Mouse (Mus musculus) hindbrain, embryonic 12.5 days (tissue): ENCODE measurements around the gene Frat1. TPM values are rescaled to one million over a fixed set of nuclear protein-coding genes. Genes with fewer than 3 reads are reported as not detected.
"Not testable (repeated sequence)": the region's sequence is repeated elsewhere in the genome, so short reads cannot be mapped to it uniquely, and the experiment has no call there.

Source experiments
- ATAC-seq: fragments of 200-750 bp; cut with Nextera tagmentation; 2 replicates; pipeline ENCODE4 v1.8.0; 2017; ENCODE audit warnings: moderate TSS enrichment; ENCODE audit not compliant: low FRiP score
- H3K27ac ChIP-seq: fragments of 300-500 bp; sonication (generic); 2 replicates; pipeline ENCODE4 v1.5.1; 2016; ENCODE audit warnings: mild to moderate bottlenecking
- H3K27me3 ChIP-seq: fragments of 300-500 bp; sonication (generic); 2 replicates; pipeline ENCODE4 v1.6.1; 2016; ENCODE audit warnings: mild to moderate bottlenecking
- H3K36me3 ChIP-seq: fragments of 300-500 bp; sonication (generic); 2 replicates; pipeline ENCODE4 v1.6.1; 2016; ENCODE audit warnings: mild to moderate bottlenecking
- H3K4me1 ChIP-seq: fragments of 300-500 bp; sonication (generic); 2 replicates; pipeline ENCODE4 v1.6.1; 2016
- H3K4me2 ChIP-seq: fragments of 300-500 bp; sonication (generic); replicated peaks from 2 replicates; pipeline ENCODE4 v1.6.1; 2016; ENCODE audit warnings: mild to moderate bottlenecking
- H3K4me3 ChIP-seq: fragments of 300-500 bp; sonication (generic); 2 replicates; pipeline ENCODE4 v1.5.1; 2016; ENCODE audit warnings: mild to moderate bottlenecking
- H3K9ac ChIP-seq: fragments of 300-500 bp; sonication (generic); 2 replicates; pipeline ENCODE4 v1.6.1; 2016; ENCODE audit warnings: mild to moderate bottlenecking, moderate library complexity
- H3K9me3 ChIP-seq: fragments of 300-500 bp; sonication (generic); replicated peaks from 2 replicates; pipeline ENCODE4 v1.6.1; 2016; ENCODE audit warnings: mild to moderate bottlenecking
- WGBS: fragments of 180-500 bp; shearing (Covaris S2); methylation state at CpG from one replicate; pipeline ENCODE4 v1.1.7; 2016; 5-methylcytosine and 5-hydroxymethylcytosine counted together
- polyA plus RNA-seq: library from polyadenylated mRNA; unstranded; fragments of >200 nt; fragmentation: Nextera tagmentation; extraction: Ambion mirVana; gene quantifications from 2 replicates; pipeline ENCODE4 v1.2.1, GENCODE M21; 2016

Frat1 gene
- polyA plus RNA-seq, 1 experiment from 2014 or later, result 16.8 TPM

DNA sequence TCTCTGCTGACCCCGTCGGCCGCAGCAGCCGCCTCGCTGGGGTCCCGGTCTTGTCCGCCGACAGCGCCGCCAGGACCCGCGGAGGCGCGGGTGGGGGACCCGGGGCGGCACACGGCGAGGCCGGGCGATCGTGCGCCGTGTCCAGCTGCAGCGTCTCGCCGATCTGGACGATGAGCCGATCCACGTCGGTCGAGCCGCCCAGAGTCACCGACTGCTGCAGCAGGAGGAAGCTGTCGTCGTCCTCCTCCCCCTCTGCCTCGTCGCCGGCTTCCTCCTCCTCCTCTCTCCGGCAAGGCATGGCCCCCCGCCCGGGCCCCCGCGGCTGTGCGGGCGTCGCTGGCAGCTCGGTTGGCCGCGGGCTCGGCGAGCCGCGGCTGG lies 17.8 kb downstream of the Frat1 start:
- peak; percentile 70 for ATAC-seq
- peak overlapping the region; percentile 89 for H3K4me3 ChIP-seq
- H3K4me1 ChIP-seq, result peaks cover 36% of the 10 kb centered on the region
- H3K36me3 ChIP-seq, H3K27me3 ChIP-seq, H3K9me3 ChIP-seq: not testable (repeated sequence)
- H3K27ac ChIP-seq, result peak overlapping the region; percentile 92
- under 1% methylated on average over 42 of the region's 53 CpGs for WGBS
- H3K9ac ChIP-seq, result peak overlapping the region; percentile 87
- H3K4me2 ChIP-seq, result peak overlapping the region; percentile 98

DNA sequence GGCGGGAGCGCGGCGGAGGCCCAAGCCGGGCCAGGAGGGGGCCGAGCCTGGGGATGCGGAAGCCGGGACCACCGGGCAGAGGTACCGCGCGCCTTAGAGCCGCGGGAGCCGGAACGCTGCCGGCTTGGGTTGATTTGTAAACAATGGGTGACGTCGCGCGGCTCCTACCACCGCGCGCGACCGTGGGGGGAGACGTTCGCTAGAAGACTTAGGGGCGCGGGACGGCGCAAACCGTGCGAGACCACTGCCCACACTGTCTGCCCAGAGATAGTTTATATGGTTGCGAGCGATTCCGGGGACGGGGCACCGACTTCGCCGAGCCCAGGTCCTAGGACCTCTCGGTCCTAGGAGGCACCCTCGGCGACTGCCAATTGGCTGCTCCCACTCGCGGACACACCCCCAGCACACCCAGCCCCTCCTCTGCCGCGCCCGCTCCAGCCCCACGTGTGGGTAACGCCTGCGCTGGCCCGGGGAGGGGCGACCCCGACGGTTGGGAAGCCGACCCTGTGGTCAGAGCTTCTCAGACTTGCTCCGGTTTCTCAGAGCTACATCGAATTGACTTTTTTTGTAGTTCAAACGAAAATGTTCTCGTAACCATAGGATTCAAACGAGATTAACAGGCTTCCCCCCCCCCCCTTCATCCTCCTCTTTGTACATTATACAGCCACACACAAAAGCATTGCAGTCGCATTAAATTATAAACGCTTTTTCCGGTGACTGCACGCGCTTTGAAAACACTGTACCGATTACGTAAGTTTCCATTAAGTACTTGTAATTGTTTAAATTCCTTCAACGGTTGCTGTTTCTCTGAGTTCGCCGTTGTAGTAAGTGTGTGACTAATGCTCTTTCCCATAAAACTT lies 18.5 kb downstream of the Frat1 start, which contains the start of gene Frat2:
Gene Frat2 (minus strand): TSS at position 141 of the 860 bp plus-strand sequence.
- H3K27me3 ChIP-seq, result no peaks in the 10 kb centered on the region
- H3K9ac ChIP-seq, result peak within 1 kb of the TSS; percentile 87
- WGBS, result 1% methylated on average over 72 of the region's 72 CpGs
- peak within 1 kb of the TSS; percentile 98 for H3K4me2 ChIP-seq
- peaks cover 36% of the 10 kb centered on the region for H3K4me1 ChIP-seq
- ATAC-seq, result peak; percentile 95
- peak within 1 kb of the TSS; percentile 89 for H3K4me3 ChIP-seq
- no peaks in the 10 kb centered on the region for H3K9me3 ChIP-seq
- H3K36me3 ChIP-seq, result no peaks in the 10 kb centered on the region
- H3K27ac ChIP-seq, result peak within 1 kb of the TSS; percentile 92

DNA sequence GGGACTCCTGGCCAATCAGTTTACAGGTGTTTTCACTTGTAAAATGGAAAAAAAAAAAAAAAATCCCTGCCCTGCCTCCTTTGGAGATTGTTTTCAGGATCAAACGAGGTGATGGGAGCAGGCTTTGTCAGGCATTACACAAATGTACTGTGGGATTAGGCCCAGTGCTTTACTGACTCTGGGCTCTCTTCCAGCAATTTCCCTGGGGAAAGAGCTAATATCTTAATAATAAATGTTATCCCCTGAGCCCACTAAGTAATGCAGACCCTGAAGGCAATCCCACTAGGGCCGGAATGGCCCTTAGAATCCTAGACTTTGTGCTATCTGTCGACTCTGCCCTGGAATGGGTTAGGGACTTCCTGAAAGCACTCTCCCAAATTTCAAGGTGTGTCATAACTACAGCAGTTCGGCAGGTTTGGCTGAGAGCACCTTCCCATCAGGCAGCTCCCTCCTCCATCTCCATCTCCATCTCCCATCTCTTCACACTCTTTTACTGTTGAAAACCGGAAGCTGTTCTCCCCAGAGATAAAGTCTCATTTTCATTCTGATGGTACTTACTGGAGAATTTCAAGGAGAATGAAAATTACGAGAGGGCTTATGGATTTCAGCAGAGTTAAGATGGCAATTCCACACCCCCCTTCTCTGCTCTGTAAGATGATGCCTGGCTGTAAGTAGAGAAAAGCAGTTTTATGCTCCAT lies 20.4 kb downstream of the Frat1 start:
- no peaks in the 10 kb centered on the region for H3K36me3 ChIP-seq
- no peak overlapping the region for H3K4me3 ChIP-seq
- peak overlapping the region; percentile 29; the same call in 1 of the 2 replicates for H3K4me2 ChIP-seq
- H3K4me1 ChIP-seq, result peaks cover 36% of the 10 kb centered on the region
- no peak for ATAC-seq
- no peak overlapping the region for H3K9ac ChIP-seq
- H3K27me3 ChIP-seq, result no peaks in the 10 kb centered on the region
- 18% methylated on average over 6 of the region's 6 CpGs for WGBS
- no peaks in the 10 kb centered on the region for H3K9me3 ChIP-seq
- peak overlapping the region; percentile 85 for H3K27ac ChIP-seq

DNA sequence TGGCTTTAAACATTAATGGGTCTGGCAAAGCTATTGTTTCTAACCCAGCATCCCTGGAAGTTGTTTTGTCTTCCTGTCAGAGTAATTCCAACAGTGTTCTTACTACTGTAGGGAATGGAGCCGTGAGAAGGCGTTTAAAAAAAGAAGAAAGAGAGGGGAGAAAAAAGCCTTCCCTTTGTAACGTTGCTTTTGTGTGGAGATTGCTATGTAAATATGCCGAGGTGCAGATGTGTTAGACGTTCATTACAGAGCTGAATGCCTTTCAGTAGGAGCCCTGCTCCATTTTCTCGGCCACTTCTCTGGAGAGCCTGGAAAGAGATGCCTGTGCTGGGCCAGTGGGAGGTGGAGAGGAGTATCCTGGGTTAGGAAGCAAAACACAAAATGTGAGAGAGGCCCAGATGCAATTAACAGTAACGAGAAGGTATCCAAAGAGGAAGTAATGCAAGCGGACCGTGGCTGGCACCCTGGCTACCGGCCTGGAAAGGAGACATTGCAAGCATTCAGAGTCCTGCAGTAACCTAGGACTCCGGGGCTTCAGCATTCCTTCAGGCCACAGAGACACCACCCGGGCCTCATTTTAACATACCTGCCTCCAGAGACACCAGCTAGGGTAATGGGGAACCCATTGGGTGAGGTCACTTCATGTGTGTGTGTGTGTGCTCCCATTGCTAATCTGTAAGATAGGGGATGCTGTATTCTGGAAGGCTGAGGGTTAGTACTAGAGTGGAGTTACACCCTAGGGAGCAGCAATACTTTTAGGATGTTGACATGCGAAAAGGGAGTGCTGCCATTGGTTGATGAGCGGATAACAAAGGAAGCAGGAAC lies 21.2 kb downstream of the Frat1 start:
- peak overlapping the region; percentile 85 for H3K27ac ChIP-seq
- H3K4me1 ChIP-seq, result peaks cover 34% of the 10 kb centered on the region
- no peak for ATAC-seq
- H3K9ac ChIP-seq, result no peak overlapping the region; the same call in 1 of the 2 replicates
- no peak overlapping the region for H3K4me3 ChIP-seq
- H3K4me2 ChIP-seq, result peak overlapping the region; percentile 29
- no peaks in the 10 kb centered on the region for H3K27me3 ChIP-seq
- no peaks in the 10 kb centered on the region for H3K9me3 ChIP-seq
- no peaks in the 10 kb centered on the region for H3K36me3 ChIP-seq
- 15% methylated on average over 14 of the region's 14 CpGs for WGBS

DNA sequence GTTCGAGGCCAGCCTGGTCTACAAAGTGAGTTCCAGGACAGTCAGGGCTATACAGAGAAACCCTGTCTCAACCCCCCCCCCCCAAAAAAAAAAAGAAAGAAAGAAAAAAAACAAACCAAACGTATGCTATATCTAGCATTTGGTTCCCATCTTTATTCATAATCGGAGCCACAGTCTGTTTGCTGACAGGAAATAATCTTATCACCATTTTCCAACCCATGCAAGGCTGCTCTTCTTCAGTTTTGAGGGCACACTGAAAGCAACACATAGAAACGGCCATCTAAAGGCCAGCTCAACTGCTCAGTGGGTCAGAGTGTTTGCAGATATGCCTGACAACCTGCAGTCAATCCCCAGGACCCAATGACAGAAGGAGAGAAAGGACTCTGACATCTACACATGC lies 22.7 kb downstream of the Frat1 start:
- no peak overlapping the region for H3K27ac ChIP-seq
- no peaks in the 10 kb centered on the region for H3K9me3 ChIP-seq
- no peak for ATAC-seq

DNA sequence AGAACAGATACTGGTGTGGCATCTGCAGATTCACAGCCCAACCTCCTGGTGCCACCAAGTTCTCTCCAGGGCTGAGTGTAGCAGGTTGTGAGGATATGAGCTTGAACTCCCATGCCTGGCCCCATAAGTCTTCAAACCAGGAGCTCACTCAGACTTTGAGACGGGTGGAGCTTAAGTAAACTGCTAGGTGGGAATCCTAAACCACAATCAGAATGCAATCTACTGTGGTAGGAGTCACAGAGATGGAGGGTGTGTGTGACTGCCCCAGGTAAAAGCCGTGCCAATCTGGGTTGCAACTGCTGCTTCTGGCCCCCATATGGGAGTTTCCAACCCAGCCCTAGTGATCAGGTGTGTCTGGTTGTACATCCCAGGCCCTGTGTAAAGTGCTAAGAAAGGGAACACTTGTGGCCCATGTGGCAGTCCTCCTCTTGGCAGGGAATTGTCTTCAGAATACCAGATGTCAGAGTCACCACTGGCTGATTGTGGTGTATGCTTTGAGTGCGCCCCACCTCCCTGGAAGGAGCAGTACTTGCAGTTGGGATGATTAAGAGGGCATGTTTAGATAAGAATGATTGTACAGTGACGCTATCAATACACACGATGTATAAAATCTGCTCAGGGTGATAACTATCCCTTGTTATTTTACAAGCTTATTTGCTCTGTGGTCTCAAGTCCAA lies 27.5 kb downstream of the Frat1 start:
- H3K27ac ChIP-seq, result no peak overlapping the region
- no peak overlapping the region for H3K4me2 ChIP-seq
- no peak for ATAC-seq
- H3K4me3 ChIP-seq, result no peak overlapping the region
- no peaks in the 10 kb centered on the region for H3K27me3 ChIP-seq
- peaks cover 12% of the 10 kb centered on the region for H3K36me3 ChIP-seq
- no peak overlapping the region for H3K9ac ChIP-seq
- 89% methylated on average over 5 of the region's 5 CpGs for WGBS
- H3K4me1 ChIP-seq, result no peaks in the 10 kb centered on the region
- H3K9me3 ChIP-seq, result no peaks in the 10 kb centered on the region

More for the DNA sequence above, 22.7 kb downstream of the Frat1 start:
- peaks cover 24% of the 10 kb centered on the region for H3K4me1 ChIP-seq
- H3K4me3 ChIP-seq, result no peak overlapping the region
- no peaks in the 10 kb centered on the region for H3K27me3 ChIP-seq
- H3K9ac ChIP-seq, result no peak overlapping the region
- no peaks in the 10 kb centered on the region for H3K36me3 ChIP-seq
- no peak overlapping the region for H3K4me2 ChIP-seq
- 85% methylated on average over 4 of the region's 4 CpGs for WGBS

DNA sequence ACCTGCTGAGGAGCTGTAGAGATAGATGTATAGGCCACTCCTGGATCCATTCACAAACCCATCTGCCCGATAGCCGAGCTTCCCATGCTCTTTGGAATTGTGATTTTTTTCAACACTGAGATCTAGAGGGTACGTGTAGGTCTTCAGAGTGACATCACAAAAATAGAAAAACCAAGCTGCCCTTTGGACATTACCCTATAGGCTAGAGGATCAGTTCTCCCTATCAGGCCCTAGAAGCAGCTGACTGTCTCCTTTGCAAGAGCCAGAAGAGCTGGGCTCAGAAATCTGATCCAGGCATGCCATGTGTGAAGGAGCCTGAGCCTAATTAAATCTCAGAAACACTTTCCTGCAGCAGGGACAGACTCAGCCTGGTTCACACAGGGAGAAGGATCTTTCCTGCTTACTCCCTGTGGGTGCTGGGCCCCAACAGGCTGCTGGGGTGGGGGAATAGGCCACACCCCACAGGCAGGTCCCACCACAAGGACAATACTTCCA lies 28.1 kb downstream of the Frat1 start:
- no peak for ATAC-seq

DNA sequence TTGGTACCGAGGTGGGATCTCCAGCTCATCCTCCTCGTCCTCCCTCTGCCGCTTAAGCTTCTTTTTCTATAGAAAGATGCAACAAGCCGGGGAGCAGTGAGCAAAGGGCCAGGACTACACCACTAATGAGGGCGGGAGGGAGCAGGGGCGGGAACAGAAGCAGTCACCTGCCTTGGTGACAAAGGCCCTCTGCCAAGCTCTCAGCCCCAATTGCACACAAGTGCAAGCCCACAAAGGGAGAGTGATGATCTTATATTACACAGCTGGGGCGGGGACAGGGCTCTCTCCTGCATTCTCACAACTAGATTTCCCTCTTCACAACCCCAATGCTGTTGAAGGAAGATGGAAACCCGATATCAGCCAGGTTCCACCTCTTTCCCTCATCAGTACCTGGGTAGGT lies 36.9 kb downstream of the Frat1 start:
- no peak overlapping the region for H3K9ac ChIP-seq
- WGBS, result 90% methylated on average over 8 of the region's 8 CpGs
- H3K36me3 ChIP-seq, result peaks cover 86% of the 10 kb centered on the region
- no peak overlapping the region for H3K4me3 ChIP-seq
- no peak overlapping the region for H3K27ac ChIP-seq
- no peak for ATAC-seq
- no peaks in the 10 kb centered on the region for H3K9me3 ChIP-seq
- H3K4me2 ChIP-seq, result no peak overlapping the region
- H3K27me3 ChIP-seq, result no peaks in the 10 kb centered on the region
- no peaks in the 10 kb centered on the region for H3K4me1 ChIP-seq

More for the DNA sequence above, 28.1 kb downstream of the Frat1 start:
- Histone ChIP-seq H3K9me3 (no peaks in the 10 kb centered on the region), H3K4me3 (no peak overlapping the region), H3K4me2 (no peak overlapping the region), H3K27ac (no peak overlapping the region), H3K9ac (no peak overlapping the region), H3K36me3 (peaks cover 18% of the 10 kb centered on the region), H3K4me1 (no peaks in the 10 kb centered on the region), H3K27me3 (no peaks in the 10 kb centered on the region)
- WGBS, result 87% methylated on average over 3 of the region's 3 CpGs

DNA sequence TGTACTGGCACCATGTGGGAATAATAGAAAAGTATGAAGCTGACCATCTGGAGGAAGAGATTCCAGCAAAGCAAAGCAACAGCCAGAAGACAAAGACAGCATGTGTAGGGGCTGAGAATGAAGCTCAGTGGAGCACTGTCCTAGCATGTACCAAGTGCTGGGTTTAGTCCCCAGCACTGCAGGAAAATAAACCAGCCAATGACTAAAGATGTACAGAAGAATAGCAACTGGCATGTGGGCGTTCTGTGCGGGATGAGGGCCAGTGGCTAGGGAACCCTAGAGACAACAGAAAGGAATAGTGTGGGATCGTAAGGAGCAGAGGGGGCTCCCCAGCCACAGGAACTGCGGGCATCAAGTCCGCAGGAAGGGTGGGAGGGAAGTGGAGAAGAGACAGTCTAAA lies 39.5 kb downstream of the Frat1 start:
- H3K27ac ChIP-seq, result no peak overlapping the region
- no peaks in the 10 kb centered on the region for H3K4me1 ChIP-seq
- no peak overlapping the region for H3K4me3 ChIP-seq
- H3K36me3 ChIP-seq, result peaks cover 77% of the 10 kb centered on the region
- ATAC-seq, result no peak
- no peak overlapping the region for H3K4me2 ChIP-seq
- no peaks in the 10 kb centered on the region for H3K27me3 ChIP-seq
- no peaks in the 10 kb centered on the region for H3K9me3 ChIP-seq
- H3K9ac ChIP-seq, result no peak overlapping the region
- 91% methylated on average over 5 of the region's 5 CpGs for WGBS

DNA sequence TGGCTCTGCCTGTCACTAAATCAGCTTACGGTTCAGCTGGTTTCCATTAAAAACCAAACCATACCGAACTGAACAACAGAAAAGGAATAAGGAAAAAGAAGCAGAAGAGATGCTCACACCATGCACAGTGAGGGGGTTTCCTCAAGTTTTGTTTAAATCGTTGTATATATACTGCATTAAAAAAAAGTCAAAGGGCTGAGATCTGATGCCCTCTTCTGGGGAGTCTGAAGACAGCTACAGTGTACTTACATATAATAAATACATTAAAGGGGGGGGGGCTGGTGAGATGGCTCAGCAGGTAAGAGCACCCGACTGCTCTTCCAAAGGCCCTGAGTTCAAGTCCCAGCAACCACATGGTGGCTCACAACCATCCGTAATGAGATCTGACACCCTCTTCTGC lies 40.2 kb downstream of the Frat1 start:
- not testable (repeated sequence) for H3K4me3 ChIP-seq, H3K27me3 ChIP-seq, H3K4me2 ChIP-seq, H3K9ac ChIP-seq, ATAC-seq, H3K27ac ChIP-seq, H3K4me1 ChIP-seq, H3K9me3 ChIP-seq
- 81% methylated on average over 5 of the region's 5 CpGs for WGBS
- H3K36me3 ChIP-seq, result peaks cover 81% of the 10 kb centered on the region

DNA sequence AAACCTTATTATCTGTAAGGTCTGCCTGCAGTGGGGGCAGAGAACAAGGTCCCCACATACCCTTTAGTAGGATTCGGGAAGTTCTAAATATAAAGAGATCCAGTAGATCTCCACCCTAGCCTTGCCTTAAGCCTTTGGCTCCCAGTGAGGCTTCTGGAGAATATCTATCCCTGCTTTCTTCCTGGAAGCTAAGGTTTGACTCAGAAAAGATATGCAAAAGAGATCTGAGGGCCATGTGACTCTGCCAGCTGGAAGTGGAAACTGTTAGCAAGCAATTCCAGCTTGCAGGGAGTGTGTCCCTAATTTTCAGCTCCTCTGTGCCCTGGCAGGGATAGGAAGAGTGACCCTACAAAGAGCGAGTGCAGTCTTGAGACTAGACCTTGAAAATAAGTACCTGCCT lies 42.5 kb downstream of the Frat1 start:
- no peak for ATAC-seq
- no peaks in the 10 kb centered on the region for H3K4me1 ChIP-seq
- peaks cover 81% of the 10 kb centered on the region for H3K36me3 ChIP-seq
- no peaks in the 10 kb centered on the region for H3K9me3 ChIP-seq
- H3K4me2 ChIP-seq, result no peak overlapping the region
- 90% methylated on average over 2 of the region's 2 CpGs for WGBS
- H3K27ac ChIP-seq, result no peak overlapping the region
- no peaks in the 10 kb centered on the region for H3K27me3 ChIP-seq
- H3K4me3 ChIP-seq, result no peak overlapping the region
- H3K9ac ChIP-seq, result no peak overlapping the region
